Mouse (Mus musculus) embryo, embryonic 11 days (tissue): Measurements from ENCODE around the gene Cited4.
A peak's percentile ranks its signal among the peaks of the same experiment; 100 is the strongest.

ENCODE experiments used
- DNase-seq: peaks from one replicate; pipeline ENCODE4 v3.0.0-alpha.2; 2015

Gene Cited4

DNA sequence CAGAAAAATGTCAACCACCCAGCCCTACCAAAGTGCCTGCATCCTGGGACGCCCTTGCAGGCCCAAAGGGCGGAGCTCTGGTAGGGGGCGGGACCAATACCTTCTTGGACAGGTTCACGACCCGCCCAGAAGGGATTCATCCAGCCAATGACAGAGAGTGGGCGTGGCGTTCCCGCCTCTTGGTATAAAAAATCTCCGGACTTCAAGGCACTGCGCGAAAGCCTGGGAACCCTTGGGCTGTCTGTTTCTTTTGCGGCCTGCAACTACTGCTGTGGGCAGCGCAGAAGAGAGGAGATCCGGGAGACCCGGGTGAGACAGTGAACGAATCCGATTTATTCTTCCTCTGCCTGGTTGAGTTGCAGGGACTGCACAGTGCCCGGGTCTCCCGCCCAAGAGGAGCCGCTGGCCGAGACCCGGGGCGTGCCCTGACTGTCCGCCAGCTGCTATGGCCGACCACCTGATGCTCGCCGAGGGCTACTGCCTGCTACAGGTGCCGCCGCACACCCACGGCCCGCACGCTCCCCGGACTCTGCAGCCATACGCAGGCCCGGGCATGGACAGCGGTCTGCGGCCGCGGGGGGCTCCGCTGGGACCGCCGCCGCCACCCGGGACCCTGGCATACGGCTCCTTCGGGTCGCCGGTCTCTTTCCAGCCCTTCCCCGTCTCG is at the start of gene Cited4:
Gene Cited4, plus strand, starts transcription at position 215 of the 667 bp plus-strand sequence.
- peak; percentile 95 for DNase-seq

- no peak for DNase-seq
These were observed 38.6 kb upstream of the Cited4 start for GRCm38 (mm10) chr4:120627728-120628127.

- no peak for DNase-seq
These were observed 36.0 kb upstream of the Cited4 start for GRCm38 (mm10) chr4:120630218-120630931.

- DNase-seq, result no peak
These were observed 34.5 kb upstream of the Cited4 start for GRCm38 (mm10) chr4:120631828-120632227.

GRCm38 (mm10) chr4:120635351-120635750 is 31.0 kb upstream of the Cited4 start:
- DNase-seq, result no peak

GRCm38 (mm10) chr4:120641946-120642345 is 24.4 kb upstream of the Cited4 start:
- DNase-seq, result no peak

GRCm38 (mm10) chr4:120643899-120644298 is 22.5 kb upstream of the Cited4 start:
- no peak for DNase-seq

- peak; percentile 64 for DNase-seq
These were observed 16.8 kb upstream of the Cited4 start for GRCm38 (mm10) chr4:120649369-120650207.

GRCm38 (mm10) chr4:120650208-120650592 is 16.2 kb upstream of the Cited4 start:
- DNase-seq, result no peak

- no peak for DNase-seq
These were observed 10.5 kb upstream of the Cited4 start for GRCm38 (mm10) chr4:120655898-120656297.

DNA sequence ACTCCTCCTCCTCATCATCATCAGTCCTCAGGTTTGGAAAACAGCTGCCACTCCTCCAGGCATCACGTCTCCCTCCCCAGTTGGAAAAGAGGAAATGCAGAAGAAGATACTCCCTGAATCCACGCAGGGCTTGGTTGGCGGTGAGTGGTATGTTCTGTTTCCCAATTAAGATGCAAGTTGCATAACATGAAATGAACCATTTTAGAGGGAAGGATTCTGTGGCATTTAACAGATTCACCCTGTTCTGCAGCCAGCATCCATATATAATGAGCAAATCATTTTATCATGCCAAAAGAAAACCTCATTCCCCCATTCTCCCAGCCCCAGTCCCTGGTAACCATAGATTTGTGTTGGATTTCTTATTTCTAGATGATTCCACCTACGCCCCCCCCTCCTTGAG is 5.9 kb upstream of the Cited4 start:
- DNase-seq, result no peak

- no peak for DNase-seq
These were observed 1.8 kb upstream of the Cited4 start for GRCm38 (mm10) chr4:120664601-120665000.

DNA sequence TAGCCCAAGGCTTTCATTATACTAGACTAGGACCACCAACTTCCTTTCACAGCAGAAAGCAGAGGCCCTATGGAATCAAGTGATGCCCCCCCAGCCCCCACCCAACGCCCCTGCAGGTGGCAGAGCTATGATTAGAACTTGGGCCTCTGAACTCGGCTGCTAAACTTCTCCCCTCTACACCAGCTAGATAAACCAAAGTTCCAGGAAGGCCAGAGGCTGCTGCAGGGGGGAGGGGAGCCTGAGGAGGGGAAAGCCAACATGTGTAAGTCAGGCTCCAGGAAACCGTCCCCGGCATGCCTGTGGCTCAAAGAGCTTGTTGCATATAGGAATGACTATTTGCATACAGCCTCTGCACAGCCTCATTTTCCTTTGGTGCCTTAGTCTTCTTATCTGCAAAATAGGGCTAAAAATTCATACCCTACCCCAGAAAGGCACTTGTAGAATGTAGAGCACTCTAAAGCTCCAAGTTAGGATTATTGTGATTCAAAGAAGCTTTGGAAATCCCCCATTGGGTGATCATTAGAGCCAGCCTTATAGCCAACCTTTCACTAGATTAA is 1.1 kb upstream of the Cited4 start:
- DNase-seq, result peak; percentile 35

DNA sequence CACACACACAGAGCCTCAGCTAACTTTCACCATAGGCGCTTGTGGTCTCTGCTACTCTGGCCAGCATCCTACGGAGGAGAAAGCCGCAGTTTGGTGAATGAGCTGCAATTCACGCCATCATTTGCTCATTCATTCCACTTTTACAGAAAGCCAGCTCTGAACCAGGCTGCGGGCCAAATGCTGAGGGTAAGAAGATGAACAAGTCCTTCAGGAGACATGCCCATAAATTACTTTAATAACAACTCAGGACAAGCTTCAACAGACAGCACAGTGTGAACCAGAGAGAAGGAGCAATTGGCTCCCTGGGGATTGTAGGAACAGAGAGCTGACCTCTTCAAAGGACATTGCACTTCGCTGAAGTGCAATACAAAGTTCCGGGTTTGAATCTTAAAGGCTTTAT is 590 bp upstream of the Cited4 start:
- no peak for DNase-seq

GRCm38 (mm10) chr4:120667045-120667501 is 701 bp downstream of the Cited4 start:
- DNase-seq, result peak; percentile 81

- no peak for DNase-seq
These were observed 1.2 kb downstream of the Cited4 start for GRCm38 (mm10) chr4:120667555-120667954.

GRCm38 (mm10) chr4:120668551-120668950 is 2.2 kb downstream of the Cited4 start:
- DNase-seq, result no peak

- no peak for DNase-seq
These were observed 3.2 kb downstream of the Cited4 start for GRCm38 (mm10) chr4:120669585-120669984.

- no peak for DNase-seq
These were observed 4.7 kb downstream of the Cited4 start for GRCm38 (mm10) chr4:120671046-120671445.

- no peak for DNase-seq
These were observed 7.2 kb downstream of the Cited4 start for GRCm38 (mm10) chr4:120673606-120674005.

GRCm38 (mm10) chr4:120674775-120675451 is 8.5 kb downstream of the Cited4 start:
- DNase-seq, result no peak

DNA sequence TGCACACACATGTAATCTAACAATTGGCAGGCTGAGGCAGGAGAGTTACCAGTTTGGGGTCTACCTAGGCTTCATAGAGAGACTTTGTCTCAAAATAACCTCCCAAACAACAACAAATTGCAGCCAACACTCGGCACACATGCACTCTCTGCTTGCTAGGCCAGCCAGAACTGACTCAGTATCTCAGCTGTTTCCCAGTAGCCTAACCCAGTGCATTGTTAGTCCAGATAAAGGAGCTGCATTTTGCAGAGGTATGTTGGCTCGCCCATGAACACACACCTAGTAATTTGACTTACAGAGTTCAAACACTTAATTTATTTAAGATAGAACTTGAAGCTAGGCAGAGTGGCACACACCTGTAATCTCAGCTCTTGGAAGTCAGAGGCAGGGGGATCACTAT is 9.3 kb downstream of the Cited4 start:
- DNase-seq, result no peak

DNA sequence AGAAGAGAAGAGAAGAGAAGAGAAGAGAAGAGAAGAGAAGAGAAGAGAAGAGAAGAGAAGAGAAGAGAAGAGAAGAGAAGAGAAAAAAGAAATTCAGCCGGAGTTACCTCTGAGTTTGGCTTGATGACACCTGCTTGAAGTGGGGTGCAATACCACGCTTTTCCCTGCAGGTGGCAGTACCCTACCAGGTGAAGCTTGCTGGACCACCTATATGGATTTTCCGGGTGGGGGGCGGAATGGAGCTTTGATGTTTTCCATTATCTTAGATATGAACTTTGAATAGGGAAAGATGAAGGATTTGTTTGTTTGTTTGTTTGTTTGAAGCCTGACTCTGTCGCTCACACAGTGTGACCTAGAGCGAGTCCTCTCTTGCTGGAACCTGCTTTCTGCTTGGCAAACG is 14.6 kb downstream of the Cited4 start:
- no peak for DNase-seq
